Mouse (Mus musculus) megakaryocyte-erythroid progenitor cell, adult 5 weeks (primary cell): Measurements from ENCODE around the gene Ccdc92b. TPM values are rescaled to one million over a fixed set of nuclear protein-coding genes. Genes with fewer than 3 reads are reported as not detected.

ENCODE experiments used
- polyA plus RNA-seq: library from polyadenylated mRNA; stranded (reverse); fragments of >175 nt; gene quantifications from 2 replicates; pipeline ENCODE4 v1.2.3, GENCODE M21; 2012

Gene Ccdc92b
- 0.18 and 0.21 TPM in 2 replicates for polyA plus RNA-seq

DNA sequence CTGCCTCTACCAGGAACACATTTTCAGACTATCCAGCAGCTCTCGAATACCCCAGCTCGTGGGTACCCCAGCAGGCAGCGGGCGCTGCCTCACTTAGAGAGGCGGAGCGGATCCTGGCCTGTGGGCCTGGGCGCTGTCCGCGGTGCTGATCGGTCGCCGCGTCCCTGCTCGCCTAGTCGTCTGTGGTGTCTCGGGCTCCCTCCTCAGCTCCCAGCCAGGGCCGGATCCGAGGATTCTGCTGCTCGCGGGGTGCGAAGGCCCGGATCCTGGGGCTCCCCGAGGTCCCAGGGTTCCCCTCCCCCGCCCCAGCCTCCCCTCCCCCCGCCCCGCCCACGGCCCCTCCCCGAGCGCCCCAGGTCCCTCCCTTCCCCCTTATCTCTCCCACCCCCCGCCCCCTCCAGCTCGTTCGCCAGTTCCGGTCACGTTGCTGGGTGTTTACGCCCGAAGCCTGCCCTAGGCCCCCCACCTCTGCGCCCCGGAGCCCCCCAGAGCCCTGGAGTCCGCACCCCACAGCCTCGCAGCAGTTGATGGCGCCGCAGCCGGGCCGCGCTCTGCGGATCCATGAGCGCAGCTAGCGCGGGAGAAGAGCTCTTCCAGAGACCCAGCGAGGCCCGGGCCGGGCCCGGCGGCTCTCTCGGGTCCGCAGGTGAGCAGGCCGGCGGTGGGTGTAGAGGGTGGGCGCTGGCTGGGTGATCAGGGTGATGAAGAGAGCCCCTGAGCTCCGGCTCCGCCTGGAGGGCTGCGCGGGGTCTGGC is at the start of gene Ccdc92b:
Gene Ccdc92b, plus strand, starts transcription at position 405 of the 755 bp plus-strand sequence.

DNA sequence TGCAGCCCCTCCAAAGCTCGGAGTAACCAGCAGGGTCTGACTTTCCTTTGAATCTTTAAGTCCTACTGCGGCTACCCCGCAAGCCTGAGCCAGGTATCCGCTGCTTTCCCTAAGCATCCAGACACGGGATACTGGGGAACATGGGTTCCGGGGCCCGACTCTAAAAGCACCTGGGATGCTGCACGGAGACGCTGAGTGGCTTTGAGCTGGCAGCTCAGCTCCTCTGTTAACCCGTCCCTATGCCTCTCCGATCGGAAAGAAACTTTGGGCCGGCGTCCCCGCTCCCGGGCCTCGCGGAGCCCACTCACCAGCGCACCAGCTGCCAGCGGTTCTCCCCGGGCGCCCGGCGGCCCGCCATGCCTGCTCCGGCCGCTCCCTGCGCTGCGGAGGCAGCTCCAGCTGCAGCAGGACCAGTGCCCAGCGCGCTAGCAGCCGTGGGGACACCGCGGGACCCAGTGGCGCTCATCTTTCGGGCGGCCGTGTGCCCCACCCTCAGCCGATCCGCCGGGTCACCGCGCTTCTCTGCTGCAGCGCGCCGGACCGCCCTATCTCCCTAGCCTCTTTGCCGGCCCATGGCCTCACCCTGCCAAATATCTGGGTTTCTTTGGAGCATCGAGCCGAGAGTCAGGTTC is 8.7 kb upstream of the Ccdc92b start, which contains the start of gene Rap1gap2:
Gene Rap1gap2, minus strand, starts transcription at position 371 of the 632 bp plus-strand sequence.

DNA sequence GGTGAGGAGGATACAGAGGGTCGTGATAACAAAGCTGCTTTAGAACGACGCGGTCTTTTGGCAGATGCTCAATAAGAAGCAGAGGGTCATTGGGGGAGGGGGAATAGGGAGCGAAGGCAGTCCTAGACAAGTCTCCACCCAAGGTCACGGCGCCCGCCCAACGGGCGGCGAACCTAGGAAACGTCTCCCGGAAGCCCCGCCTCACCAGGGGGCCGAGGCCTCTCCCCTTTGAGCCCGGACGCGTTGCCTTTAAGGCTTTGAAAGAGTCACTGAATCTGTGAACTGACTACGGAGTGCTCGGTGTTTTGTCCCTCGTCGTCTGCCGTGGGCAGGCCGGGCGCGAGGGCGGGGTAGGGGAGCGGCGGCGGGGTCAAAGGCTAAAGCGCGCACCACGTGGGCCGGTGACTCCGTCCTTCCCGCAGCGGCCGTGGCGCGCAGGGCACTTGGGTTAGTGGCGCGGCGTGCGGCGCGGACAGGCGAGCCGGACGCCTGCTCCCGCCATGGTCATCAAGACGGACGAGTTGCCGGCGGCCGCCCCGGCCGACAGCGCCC is 29.8 kb downstream of the Ccdc92b start, which contains the start of gene Cluh:
Gene Cluh, plus strand, starts transcription at position 401 of the 552 bp plus-strand sequence.

Other genes starting within 250 kb of the Ccdc92b start
- gene Rap1gap2, start 8.7 kb upstream of the Ccdc92b start, polyA plus RNA-seq, result 3.9 and 4.2 TPM in 2 replicates
- 54.3 and 68.1 TPM in 2 replicates for gene Cluh, start 29.9 kb downstream of the Ccdc92b start, polyA plus RNA-seq
- 7.4 and 8.1 TPM in 2 replicates for gene Pafah1b1, start 105.1 kb downstream of the Ccdc92b start, polyA plus RNA-seq
- 16.2 and 17.3 TPM in 2 replicates for gene Mettl16, start 151.2 kb downstream of the Ccdc92b start, polyA plus RNA-seq
- gene Mnt, start 211.3 kb downstream of the Ccdc92b start, polyA plus RNA-seq, result 194 and 252 TPM in 2 replicates